In the genomic region with DNA sequence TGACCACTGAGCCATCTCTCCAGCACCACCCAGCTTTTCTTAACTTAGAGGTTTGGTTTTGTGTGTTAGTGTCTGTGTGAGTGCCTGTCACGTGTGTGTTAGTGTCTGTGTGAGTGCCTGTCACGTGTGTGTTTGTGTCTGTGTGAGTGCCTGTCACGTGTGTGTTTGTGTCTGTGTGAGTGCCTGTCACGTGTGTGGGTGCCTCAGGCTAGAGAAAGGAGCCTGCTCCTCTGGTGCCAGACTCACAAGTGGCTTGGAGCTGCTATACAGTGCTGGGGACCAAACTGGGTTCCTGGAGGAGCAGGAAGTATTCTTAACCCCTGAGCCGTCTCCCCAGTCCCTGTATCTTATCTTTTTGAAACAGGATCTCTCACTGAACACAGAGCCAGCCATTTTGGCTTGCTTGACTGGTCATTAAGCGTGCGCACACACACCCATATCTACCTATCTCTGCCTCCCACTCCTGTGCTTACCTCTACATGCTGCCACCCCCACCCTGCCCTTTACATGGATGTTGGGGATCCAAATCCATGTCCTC, we compare ENCODE assay signal across 15 mouse cellular contexts. TPM values are rescaled to one million over a fixed set of nuclear protein-coding genes. Genes with fewer than 3 reads are reported as not detected.
DNase-seq lines count a peak whose midpoint lies in the region; ATAC-seq and TF ChIP-seq lines count a peak whose summit lies in the region.
"Had no signal": no experiment of that assay in that cellular context is flagged by ENCODE, and none has a peak within 500 bp of the region (broad histone marks: within the 10 kb centered on the region; RNA-seq: fewer than 3 reads in every experiment).

No protein-coding gene starts in this region.

- 83% methylated on average over 7 of the region's 7 CpGs for WGBS in lung, embryonic 15.5 days
- WGBS in lung, postnatal 0 days = 88% methylated on average over 7 of the region's 7 CpGs
- 93% methylated on average over 7 of the region's 7 CpGs for WGBS in kidney, embryonic 16.5 days

- DNase-seq in heart, adult 11 months = peak; percentile 75
- DNase-seq in heart, postnatal 36 days = no peak
- DNase-seq in lung, postnatal 0 days (ENCODE audit: low spot score) = no peak
- DNase-seq in liver = peak; percentile 81
- peak; percentile 12 to 41 for DNase-seq in spleen, postnatal 36 days (ENCODE audit: low spot score in 2 of 2)
- DNase-seq in thymus, adult 18-20 months = no peak
- DNase-seq: adrenal gland, postnatal 36 days; cerebellum, adult 9-10 months; kidney, postnatal 4 days; right cerebral cortex, postnatal 25 days had no signal

- intact Hi-C loops in heart, postnatal 36 days (cut with DNase I) = no loop called here

- H3K36me3 ChIP-seq in lung, embryonic 15.5 days = peaks cover 81% of the 10 kb centered on the region
- peaks cover 20% of the 10 kb centered on the region; the same call in 1 of the 2 replicates for H3K36me3 ChIP-seq in lung, postnatal 0 days (ENCODE audit: insufficient read depth, low read length)
- H3K36me3 ChIP-seq in kidney, embryonic 16.5 days (ENCODE audit: insufficient read depth, low read length) = peaks cover 56% of the 10 kb centered on the region

- no peak overlapping the region for H3K4me2 ChIP-seq in lung, embryonic 15.5 days
- H3K4me2 ChIP-seq in lung, postnatal 0 days (replicated peaks; ENCODE audit: low read depth, low read length) = no peak overlapping the region
- no peak overlapping the region for H3K4me2 ChIP-seq in kidney, embryonic 16.5 days (replicated peaks; ENCODE audit: low read depth, low read length)

- H3K4me3 ChIP-seq in lung, embryonic 15.5 days = no peak overlapping the region
- no peak overlapping the region for H3K4me3 ChIP-seq in lung, postnatal 0 days (ENCODE audit: low read depth, low read length)
- H3K4me3 ChIP-seq in kidney, embryonic 16.5 days (ENCODE audit: low read length) = no peak overlapping the region
- H3K4me3 ChIP-seq: forebrain, embryonic 10.5 days; megakaryocyte, embryonic 14.5 days had no signal

- H3K9ac ChIP-seq in lung, embryonic 15.5 days = no peak overlapping the region
- H3K9ac ChIP-seq in lung, postnatal 0 days (replicated peaks; ENCODE audit: low read depth) = no peak overlapping the region
- H3K9ac ChIP-seq in kidney, embryonic 16.5 days (replicated peaks; ENCODE audit: low read length) = no peak overlapping the region

- ATAC-seq in lung, embryonic 15.5 days (ENCODE audit: borderline replicate concordance, extremely low read depth, low FRiP score, low TSS enrichment) = peak; percentile 42; the same call in 1 of the 2 replicates
- no peak for ATAC-seq in lung, postnatal 0 days
- no peak for ATAC-seq in kidney, embryonic 16.5 days (ENCODE audit: low FRiP score, low TSS enrichment)
- ATAC-seq: inflammation-experienced regulatory T-cells, adult 6 months had no signal

- no peaks in the 10 kb centered on the region for H3K27me3 ChIP-seq in lung, embryonic 15.5 days
- H3K27me3 ChIP-seq in lung, postnatal 0 days (replicated peaks; ENCODE audit: insufficient read depth, low read length) = no peaks in the 10 kb centered on the region
- H3K27me3 ChIP-seq in kidney, embryonic 16.5 days (ENCODE audit: insufficient read depth, low read length) = no peaks in the 10 kb centered on the region
- H3K27me3 ChIP-seq: megakaryocyte, embryonic 14.5 days had no signal

- no peak for TF ChIP-seq CTCF in lung, postnatal 0 days (IDR thresholded peaks at IDR 0.05)

- no peaks in the 10 kb centered on the region for H3K4me1 ChIP-seq in lung, embryonic 15.5 days
- H3K4me1 ChIP-seq in lung, postnatal 0 days (ENCODE audit: insufficient read depth, low read depth, low read length) = no peaks in the 10 kb centered on the region
- no peaks in the 10 kb centered on the region for H3K4me1 ChIP-seq in kidney, embryonic 16.5 days (ENCODE audit: insufficient read depth, low read length)
- H3K4me1 ChIP-seq: forebrain, embryonic 10.5 days had no signal

- no peak overlapping the region for H3K27ac ChIP-seq in lung, embryonic 15.5 days
- H3K27ac ChIP-seq in lung, postnatal 0 days (ENCODE audit: low read length) = no peak overlapping the region
- no peak overlapping the region for H3K27ac ChIP-seq in kidney, embryonic 16.5 days (ENCODE audit: low read length)
- H3K27ac ChIP-seq: forebrain, embryonic 10.5 days had no signal

- no peak for TF ChIP-seq EP300 in lung, postnatal 0 days (IDR thresholded peaks at IDR 0.05)

- no peaks in the 10 kb centered on the region for H3K9me3 ChIP-seq in lung, embryonic 15.5 days
- H3K9me3 ChIP-seq in lung, postnatal 0 days (ENCODE audit: low read length) = no peaks in the 10 kb centered on the region
- H3K9me3 ChIP-seq in kidney, embryonic 16.5 days (ENCODE audit: low read length) = no peaks in the 10 kb centered on the region
- H3K9me3 ChIP-seq: forebrain, embryonic 10.5 days; megakaryocyte, embryonic 14.5 days had no signal

RNA-seq across cellular contexts. Expression of gene Fnbp4, which starts 29.5 kb away (rescaled TPM):
- total RNA-seq in heart, postnatal 36 days (2021) = 10 to 100 TPM; 13.4 to 16.5 TPM
- polyA plus RNA-seq in lung, embryonic 15.5 days (2015; fragmentation: Nextera tagmentation; extraction: Ambion mirVana) = 77.6 and 89.0 TPM in 2 replicates
- polyA plus RNA-seq in lung, postnatal 0 days (2015; fragmentation: Nextera tagmentation; extraction: Ambion mirVana) = 35.6 and 36.0 TPM in 2 replicates
- polyA plus RNA-seq in kidney, embryonic 16.5 days (2015; fragmentation: Nextera tagmentation; extraction: Ambion mirVana) = 82.2 and 120 TPM in 2 replicates

RNA-seq across cellular contexts. Expression of gene Nup160, which starts 38.6 kb away (rescaled TPM):
- total RNA-seq in heart, postnatal 36 days (2021) = 10 to 100 TPM in 1 of 2 experiments, 1 to 10 TPM in 1; 7.6 to 13.7 TPM
- polyA plus RNA-seq in lung, embryonic 15.5 days (2015; fragmentation: Nextera tagmentation; extraction: Ambion mirVana) = 45.0 and 52.5 TPM in 2 replicates
- 11.1 and 12.4 TPM in 2 replicates for polyA plus RNA-seq in lung, postnatal 0 days (2015; fragmentation: Nextera tagmentation; extraction: Ambion mirVana)
- polyA plus RNA-seq in kidney, embryonic 16.5 days (2015; fragmentation: Nextera tagmentation; extraction: Ambion mirVana) = 45.6 and 49.6 TPM in 2 replicates

Comparison
In these comparisons a context has a peak if more than half of its experiments do, and no peak if none do; other contexts are left out.
1. DNase-seq: peak in heart, adult 11 months (single experiment), liver (single experiment) and spleen, postnatal 36 days (2 of 2); none in heart, postnatal 36 days (0 of 2), lung, postnatal 0 days (single experiment) and thymus, adult 18-20 months (0 of 2).